Mouse (Mus musculus) monocyte, adult 2 months (primary cell): Measurements from ENCODE around the gene Cyp2u1.
"Not testable (repeated sequence)": the region's sequence is repeated elsewhere in the genome, so short reads cannot be mapped to it uniquely, and the experiment has no call there.

ENCODE experiments used
- DNase-seq, 2 experiments: peaks; one replicate each; pipeline ENCODE4 v3.0.0; 2022; ENCODE audit warnings: low spot score in 2 of 2, low read depth in 1 of 2

Gene Cyp2u1

GRCm38 (mm10) chr3:131302452-131303319, at the start of gene Cyp2u1:
TSS of gene Cyp2u1 (minus strand) at chr3:131303227.
- DNase-seq: peak; percentile 55 to 69

- no peak for DNase-seq
These were observed 47.5 kb upstream of the Cyp2u1 start for GRCm38 (mm10) chr3:131350539-131350938.

GRCm38 (mm10) chr3:131349013-131349412, 46.0 kb upstream of the Cyp2u1 start:
- no peak for DNase-seq

- no peak for DNase-seq
These were observed 45.5 kb upstream of the Cyp2u1 start for GRCm38 (mm10) chr3:131348579-131348950.

GRCm38 (mm10) chr3:131347831-131348578, 45.0 kb upstream of the Cyp2u1 start:
- no peak for DNase-seq

- no peak for DNase-seq
These were observed 42.9 kb upstream of the Cyp2u1 start for GRCm38 (mm10) chr3:131345903-131346302.

- DNase-seq: no peak
These were observed 40.3 kb upstream of the Cyp2u1 start for GRCm38 (mm10) chr3:131343311-131343710.

GRCm38 (mm10) chr3:131340885-131341284, 37.9 kb upstream of the Cyp2u1 start:
- no peak for DNase-seq

GRCm38 (mm10) chr3:131339280-131339679, 36.3 kb upstream of the Cyp2u1 start:
- DNase-seq: no peak

- not testable (repeated sequence) for DNase-seq
These were observed 34.7 kb upstream of the Cyp2u1 start for GRCm38 (mm10) chr3:131337749-131338148.

GRCm38 (mm10) chr3:131336629-131337028, 33.6 kb upstream of the Cyp2u1 start:
- DNase-seq: no peak

GRCm38 (mm10) chr3:131335117-131335547, 32.1 kb upstream of the Cyp2u1 start:
- no peak for DNase-seq

GRCm38 (mm10) chr3:131327189-131327588, 24.2 kb upstream of the Cyp2u1 start:
- no peak for DNase-seq

- no peak for DNase-seq
These were observed 23.6 kb upstream of the Cyp2u1 start for GRCm38 (mm10) chr3:131326637-131327036.

- DNase-seq: no peak
These were observed 19.2 kb upstream of the Cyp2u1 start for GRCm38 (mm10) chr3:131322081-131322815.

GRCm38 (mm10) chr3:131320184-131320583, 17.2 kb upstream of the Cyp2u1 start:
- DNase-seq: peak in 1 of 2 experiments; percentile 55

- no peak for DNase-seq
These were observed 15.2 kb upstream of the Cyp2u1 start for GRCm38 (mm10) chr3:131318211-131318610.

GRCm38 (mm10) chr3:131317126-131317525, 14.1 kb upstream of the Cyp2u1 start:
- no peak for DNase-seq

- no peak for DNase-seq
These were observed 13.0 kb upstream of the Cyp2u1 start for GRCm38 (mm10) chr3:131315957-131316510.

GRCm38 (mm10) chr3:131312340-131312739, 9.3 kb upstream of the Cyp2u1 start:
- no peak for DNase-seq

- DNase-seq: no peak
These were observed 7.5 kb upstream of the Cyp2u1 start for GRCm38 (mm10) chr3:131310572-131310971.
